Mouse (Mus musculus): ENCODE data around the gene Mapk10. TPM values are rescaled to one million over a fixed set of nuclear protein-coding genes. Genes with fewer than 3 reads are reported as not detected.
"Not testable (repeated sequence)": the region's sequence is repeated elsewhere in the genome, so short reads cannot be mapped to it uniquely, and the experiment has no call there.

Gene Mapk10
- total RNA-seq, 2 experiments from 2014 or later, result 26.8 to 27.5 TPM

DNA sequence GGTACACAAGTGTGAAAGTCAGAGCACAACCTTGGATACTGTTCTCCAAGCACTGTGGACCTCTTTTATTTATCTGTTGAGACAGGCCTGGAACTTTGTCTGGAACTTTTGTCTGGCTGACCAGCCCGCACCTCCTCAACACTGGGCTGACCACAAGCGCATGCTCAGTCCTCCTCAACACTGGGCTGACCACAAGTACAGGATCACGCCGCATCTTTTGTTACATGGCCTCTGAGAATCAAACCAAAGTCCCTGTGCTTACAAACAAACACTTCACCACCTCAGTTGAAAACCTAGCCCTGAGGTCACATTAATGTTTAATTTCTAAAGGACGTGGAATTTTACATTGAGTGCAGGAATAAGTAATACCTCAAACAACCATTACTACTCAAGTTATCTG lies 246.7 kb downstream of the Mapk10 start:
- no peak for DNase-seq

DNA sequence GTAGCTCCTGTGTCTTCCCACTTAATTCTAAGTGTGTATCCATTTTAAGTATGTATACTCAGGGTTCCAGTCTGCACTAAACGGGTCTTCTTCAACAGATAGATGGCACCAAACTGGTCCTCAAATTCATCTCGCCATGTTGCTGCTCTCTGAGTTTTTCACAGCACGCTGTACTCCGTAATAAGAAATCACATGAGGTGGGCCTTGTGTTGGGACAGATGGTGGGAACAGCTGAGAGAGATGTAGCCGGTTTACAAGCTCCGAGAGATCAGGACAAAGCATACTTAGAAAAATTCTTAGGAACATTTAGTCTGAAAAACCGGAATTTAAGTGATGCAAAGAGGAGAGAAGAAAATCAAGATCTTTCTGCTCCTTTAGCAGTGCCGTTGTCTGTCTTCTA lies 257.7 kb downstream of the Mapk10 start:
- no peak for DNase-seq

DNA sequence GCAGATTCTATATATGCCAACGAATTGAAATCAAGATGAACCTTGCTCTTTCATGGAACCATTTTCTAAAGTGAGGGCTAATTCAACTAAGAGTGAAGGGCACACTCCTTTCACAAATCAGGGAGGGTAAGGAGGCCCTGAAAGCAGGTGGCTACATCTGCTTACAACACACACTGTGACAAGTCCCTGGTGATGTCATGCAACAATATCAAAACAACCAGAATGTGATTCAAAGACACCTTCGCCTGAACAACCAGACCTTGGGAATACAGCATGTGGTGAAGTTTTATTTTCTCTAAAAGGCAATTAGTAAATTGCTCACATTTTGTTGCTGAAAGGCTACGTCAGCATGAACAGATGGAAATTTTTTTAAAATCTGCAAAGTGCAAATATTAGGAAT lies 258.2 kb downstream of the Mapk10 start:
- DNase-seq, result no peak

DNA sequence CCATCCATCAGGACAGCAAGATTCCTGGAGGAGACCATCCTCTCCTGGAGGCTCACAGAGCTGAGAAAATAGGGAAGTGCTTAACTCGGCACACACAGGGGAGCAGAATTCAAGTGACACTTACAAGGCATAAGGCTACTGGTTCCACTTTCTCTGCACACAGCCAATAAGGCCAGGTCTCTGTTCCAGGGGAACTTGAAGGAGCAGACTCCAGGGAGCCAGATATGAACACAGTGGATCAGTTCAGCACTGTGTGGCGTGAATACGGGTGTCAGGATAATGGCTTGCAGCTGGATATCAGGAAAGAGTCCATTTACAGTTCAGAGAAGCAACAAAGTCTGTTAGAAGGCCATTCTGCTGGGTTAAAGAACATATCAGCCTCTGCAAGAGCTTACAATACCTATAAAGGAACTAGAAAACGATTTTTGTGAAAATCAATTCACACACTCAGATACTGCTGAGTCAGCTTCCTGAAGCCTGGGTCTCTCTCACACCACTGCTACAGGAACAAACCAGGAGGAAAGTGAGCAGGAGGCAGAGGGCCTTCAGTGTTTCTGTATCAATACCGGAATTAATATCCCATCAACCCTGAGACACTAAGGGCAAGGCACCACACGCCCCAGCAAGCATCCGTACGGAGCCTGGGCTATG lies 263.9 kb downstream of the Mapk10 start:
- peak; percentile 4 to 16 for DNase-seq

DNA sequence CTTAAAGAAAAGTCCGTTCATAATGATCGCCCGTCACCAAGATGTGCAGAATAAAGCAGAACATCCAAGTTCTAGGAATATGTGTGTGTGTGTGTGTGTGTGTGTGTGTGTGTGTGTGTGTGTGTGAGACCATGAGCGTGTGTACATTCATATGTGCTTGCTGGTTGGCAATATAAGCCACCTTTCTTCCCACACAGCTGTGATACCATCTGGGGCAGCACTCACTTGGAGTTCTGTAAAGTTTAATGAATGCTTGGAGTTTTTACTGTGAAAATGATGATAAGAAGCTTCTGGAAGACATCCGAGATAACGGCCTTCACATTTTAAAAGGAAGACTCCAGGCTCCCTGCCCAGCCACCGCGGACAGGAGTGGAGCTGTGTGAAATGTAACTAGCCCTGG lies 264.5 kb downstream of the Mapk10 start:
- DNase-seq, result no peak

DNA sequence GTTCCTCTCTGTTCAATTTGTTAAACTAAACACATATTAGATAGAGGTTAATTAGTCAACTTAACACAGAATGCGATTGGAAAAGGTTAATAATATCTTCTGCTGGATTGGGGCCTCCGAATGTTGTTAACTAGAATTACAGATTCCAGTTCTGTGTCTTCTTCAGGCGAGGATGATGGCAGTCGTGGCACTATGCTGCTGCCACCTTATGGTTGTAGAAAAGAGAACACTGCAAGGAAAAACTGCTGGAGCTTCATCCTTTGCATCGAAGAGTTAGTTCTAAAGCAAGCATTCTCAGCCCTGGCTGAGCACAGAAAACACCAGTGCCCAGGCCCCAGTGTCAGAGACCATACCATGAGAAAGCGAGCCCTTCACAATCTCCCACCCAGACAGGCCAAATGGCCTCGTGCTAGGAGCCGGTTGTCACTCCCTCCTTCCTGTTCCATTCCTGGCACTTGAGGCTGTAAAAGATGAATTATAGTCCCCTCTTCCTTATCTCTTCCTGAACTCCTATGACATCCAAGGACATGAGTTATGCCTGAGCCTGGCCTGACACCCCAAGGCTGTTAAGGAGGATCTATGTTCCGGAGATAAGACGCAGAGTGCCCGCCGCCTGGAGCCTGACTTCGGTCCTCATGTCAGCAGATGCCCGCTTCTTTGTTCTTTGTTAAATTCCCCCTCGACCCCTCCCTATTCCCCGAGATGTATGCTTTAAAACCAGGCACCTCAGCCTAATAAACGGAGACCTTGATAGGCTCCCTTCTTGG lies 267.1 kb downstream of the Mapk10 start:
- DNase-seq, result not testable (repeated sequence)

DNA sequence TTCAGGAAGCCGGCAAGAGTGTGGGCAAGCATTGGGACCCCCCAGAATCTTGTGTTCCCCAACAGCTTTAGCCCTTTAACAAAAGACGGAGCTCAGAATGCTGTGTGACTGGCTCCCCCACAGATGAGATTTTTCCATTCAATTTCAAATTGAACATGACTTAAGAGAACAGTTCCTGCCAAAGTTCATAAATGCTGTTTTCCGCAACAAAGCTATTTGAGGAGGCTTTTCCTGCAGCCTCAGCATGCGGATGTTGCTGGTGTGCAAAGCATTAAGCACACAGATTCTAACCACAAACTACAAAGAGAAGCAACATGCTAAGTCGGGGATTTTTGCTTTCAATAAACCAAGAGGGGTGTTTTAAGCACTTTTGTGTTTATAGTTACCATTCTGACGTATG lies 281.0 kb downstream of the Mapk10 start:
- DNase-seq, result no peak

DNA sequence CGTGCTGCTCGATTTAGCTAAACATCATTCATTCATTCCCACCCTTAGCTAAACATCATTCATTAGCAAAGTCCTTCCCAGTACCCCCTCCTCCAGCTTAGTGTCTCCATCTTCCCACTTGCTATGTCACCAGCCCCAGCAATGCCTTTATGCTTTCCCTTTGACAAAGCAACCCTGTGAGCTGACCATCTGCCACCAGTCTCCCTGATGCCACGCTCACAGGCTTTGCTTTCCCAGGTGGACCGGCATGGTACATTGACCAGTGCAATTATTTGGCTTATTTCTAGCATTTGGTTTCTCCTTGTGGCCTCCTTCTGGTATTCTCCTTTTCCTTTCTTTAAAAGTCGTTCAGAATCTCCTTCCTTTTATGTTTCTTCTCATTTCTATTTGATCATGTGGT lies 284.3 kb downstream of the Mapk10 start:
- no peak for DNase-seq

DNA sequence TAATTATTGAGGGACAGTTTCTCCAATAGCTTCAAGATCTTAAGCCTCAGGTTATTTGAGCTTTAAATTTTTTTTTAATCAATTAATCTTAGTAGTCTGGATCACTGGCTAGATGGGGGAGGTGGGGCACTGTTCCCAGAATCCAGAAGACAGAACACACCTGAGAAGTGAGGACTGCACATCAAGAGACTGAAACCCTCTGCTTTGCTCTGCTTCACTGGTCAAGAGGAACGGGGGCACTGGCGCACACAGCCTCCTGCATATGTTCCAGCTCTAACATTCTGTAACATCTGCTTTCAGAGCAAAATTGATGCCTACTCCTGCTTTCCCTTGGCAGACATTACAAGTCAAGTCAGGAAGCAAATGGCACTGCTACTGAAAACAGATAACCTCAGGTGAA lies 290.9 kb downstream of the Mapk10 start:
- DNase-seq, result no peak

DNA sequence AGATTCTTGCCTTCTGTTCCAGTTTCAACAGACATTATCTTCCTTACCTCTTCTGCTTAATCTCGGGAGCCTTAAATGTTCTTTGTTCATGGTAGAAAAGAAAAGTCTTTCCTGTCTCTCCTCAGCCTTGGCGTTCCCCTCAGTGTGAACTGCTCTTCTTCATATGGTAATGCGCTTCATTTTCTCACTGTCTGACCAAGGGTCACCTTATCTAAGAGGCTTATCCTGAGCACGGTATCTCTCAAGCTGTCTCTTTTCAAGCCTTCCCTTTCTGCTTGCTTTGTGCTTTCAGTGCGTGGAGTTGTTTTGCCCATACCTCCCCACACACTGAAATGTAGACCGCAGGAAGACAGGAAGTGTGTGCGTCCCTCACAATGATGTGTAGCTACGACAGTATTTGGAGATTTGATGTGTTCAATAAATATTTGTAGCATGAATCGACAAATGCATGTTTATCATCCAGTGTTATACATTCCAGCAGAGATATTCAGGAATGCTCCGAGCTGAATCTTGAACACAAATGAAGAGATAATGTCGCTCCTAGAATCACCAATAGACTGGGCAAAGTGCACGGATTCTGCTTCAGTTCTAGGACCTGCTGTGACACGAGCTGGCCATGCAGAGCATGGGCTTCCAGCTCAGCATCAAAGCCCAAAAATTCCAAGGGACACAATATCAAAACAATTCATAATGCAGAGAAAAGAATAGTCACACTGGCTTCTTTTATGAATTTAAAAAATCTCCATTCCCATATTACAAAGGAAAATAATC lies 305.5 kb downstream of the Mapk10 start:
- no peak for DNase-seq

DNA sequence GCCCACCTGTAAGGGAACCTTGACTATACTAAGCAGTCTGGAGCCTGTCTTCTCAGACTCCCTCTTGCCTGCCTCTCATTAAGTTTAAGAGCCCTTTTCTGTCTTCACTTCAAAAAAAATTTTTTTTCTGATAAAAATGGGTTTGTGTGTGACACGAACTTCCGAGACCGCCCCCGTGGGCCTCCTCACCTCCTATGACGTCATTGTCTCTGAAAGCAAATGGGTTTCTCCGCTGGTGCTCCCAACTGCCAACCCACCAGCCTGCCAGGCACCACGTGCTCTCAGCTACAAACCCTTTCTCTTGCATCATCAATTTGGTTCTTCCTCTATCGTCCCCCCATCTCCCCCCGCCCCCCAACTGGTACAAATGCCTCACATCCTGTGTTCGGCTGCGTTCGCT lies 307.1 kb downstream of the Mapk10 start:
- no peak for DNase-seq

DNA sequence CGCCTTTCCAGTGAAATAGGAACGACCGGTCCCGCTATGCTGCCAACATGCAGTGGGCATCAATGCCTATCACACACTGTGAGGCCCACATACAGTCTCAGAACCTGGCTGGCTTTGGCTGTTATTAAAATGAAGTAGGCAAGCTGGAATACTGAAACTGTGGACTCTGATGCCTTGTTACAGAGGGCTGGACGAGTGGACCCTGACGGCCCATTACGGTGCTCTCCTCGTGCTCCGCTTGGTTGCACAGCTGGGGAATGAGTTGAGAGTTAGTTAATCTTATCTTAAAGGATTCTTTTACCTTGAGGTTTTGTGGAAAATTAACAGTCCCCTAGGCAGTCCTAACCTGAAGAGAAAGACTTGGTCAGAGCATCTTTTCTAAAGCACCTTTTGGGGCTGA lies 307.6 kb downstream of the Mapk10 start:
- no peak for DNase-seq

DNA sequence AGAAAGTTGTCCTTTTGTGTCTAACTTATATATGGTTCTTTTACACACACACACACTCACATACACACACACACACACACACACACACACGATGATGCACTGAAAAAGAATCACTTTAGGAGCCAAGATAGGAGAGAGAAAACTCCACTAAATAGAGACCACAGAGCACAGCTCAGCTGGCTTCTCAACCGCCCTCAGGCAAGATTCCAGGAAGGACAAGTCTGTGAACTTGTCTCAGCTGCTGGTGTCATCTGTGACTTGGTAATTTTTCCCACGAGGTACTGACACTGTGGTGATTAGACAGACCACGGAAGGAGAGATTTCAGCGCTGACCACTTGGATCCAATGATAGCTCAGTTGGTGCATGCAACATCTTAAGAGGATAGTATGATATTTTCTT lies 310.0 kb downstream of the Mapk10 start:
- DNase-seq, result no peak

DNA sequence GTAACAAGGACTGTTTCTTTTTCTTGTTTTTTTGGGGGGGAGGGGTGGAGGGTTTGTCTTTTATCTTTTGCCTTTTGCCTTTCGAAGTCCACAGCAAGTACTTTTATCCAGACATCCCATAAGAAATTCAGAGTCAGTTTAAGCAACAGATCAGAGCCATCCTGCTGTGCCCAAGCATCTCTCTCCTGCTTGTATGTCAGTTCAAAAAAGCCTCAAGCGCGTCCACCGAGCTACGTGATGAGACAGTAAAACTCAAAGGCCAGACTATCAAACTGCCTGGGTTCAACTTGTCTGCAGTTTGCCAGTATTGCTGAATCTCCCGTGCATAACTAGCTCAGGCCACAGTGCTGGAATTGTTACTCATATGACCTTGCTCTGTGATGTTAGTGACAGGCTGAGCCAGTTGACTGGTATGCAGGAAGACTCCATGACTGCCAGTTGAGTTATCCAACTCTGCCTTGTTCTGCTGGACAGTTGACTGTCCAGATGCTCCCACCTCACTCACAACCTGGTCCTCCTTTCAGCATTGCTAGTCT lies 311.4 kb downstream of the Mapk10 start:
- no peak for DNase-seq

DNA sequence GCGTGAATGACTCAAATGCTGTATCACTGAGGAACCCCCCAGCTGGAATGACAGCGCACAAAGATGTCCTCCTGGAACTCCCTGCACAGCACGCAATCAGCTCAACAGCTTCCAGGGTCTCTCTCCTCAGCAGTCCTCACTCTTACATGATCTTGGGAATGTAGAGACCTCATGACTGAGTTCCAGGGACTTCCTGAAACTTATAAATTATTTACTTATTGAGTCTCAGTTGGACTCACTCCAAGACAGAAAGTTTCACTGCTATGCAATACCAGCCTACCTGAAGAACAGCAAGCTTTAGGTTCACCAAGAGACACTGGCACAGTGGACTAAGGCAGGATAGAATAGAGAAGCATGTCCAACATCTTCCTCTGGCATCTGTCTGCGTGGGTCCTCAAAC lies 312.8 kb downstream of the Mapk10 start:
- DNase-seq, result no peak

DNA sequence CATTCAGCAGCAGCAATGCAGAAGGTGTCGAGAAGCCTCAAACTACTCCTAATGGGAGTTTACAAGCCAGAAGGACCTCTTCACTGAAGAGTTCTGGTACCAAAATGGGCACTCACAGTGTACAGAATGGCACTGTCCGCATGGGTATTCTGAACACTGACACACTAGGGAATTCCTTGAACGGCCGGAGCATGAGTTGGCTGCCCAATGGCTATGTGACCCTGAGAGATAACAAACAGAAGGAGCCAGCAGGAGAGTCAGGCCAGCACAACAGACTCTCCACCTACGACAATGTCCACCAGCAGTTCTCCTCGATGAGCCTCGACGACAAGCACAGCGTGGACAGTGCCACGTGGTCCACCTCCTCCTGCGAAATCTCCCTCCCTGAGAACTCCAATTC lies 318.9 kb downstream of the Mapk10 start:
- no peak for DNase-seq

DNA sequence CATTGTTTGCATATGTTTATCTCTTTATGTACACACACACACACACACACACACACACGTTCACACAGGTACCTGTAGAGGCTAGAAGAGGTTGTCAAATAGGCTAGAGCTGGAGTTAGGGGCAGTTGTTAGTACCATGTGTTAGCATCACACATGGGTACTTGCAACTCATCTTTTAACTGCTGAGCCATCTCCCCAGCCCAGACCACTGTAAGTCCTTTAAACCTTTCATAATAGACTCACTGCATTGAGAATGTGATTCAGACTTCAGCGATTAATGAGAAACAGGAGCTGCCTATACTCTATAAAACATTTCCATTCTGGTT lies 322.0 kb downstream of the Mapk10 start:
- DNase-seq, result no peak

DNA sequence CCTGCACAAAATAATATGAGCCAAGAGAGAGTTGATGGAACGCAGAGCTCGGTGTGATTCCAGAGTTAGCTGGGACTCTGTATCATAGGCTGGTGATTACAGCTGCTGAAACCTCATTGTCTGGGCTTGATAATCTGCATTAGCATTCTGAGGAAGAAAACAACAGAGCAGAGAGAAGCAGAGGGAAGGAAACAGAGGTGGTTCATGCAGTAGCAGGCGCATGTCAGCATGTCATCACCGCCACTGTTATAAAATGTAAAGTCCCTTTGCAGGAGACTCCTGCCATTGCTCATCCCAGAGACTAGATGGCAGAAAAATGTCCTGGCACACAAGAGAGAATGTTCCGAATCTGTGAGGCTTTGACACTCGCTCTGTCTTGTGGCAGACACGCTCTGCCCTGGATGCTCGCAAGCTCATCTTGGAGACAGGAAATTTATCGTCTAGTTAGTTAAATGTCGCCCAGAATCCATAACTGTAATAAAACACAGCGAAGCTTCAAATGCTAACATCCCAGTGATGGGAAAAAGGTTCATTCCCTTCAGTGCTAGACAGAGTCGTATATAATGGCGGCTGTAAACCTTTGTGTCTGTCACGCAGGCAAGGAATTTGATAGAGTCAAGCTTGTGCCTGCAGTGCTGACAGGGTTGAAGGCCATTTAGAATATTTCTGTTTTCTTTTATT lies 322.5 kb downstream of the Mapk10 start:
- DNase-seq, result no peak

DNA sequence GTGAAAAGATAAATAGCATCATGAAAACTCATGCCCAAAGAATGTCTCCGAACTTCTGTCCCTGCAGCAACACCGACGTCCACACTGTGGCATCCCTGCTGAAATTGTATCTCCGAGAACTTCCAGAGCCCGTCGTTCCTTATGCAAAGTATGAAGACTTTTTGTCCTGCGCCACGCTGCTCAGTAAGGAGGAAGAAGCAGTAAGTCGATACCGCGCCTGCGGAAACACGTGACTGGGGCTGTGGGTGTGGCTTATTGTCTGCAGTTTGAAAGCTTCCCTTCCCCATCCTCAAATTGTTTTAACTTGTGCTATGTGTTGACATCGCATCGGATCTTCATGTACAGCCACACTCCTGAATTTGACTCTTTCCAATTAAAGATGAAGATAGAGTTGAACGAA lies 335.5 kb downstream of the Mapk10 start:
- peak in 1 of 2 experiments; percentile 6 for DNase-seq

DNA sequence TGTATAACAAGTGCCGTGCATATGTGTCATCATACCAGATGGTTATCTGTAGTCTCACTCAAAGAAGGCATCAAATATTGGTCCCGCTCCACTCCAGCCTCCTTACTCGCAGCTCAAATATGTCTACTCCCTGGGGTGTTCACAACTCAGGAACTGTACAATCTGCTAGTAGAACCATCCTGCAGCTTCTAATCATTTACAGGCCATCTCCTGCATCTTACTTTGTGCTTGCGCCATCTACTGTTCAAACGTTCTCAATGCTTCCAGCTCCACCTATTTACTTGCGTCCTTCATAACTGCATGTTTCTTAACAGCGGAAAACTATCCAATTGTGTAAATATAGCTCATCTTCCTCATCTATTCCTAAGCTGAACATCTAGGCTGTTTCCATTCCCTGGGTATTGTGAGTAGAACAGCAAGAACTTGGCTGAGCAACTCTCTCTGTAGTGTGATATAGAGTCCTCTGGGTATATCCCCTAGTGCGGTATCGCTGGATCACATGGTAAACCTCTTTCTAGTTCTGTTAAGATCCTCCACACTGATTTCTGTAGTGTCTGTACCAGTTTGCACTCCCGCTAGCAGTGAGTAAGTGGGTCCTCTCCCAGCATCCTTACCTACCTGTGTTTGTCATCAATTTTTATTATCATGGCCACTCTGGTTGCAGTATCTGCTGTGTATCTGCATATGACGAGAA lies 336.4 kb downstream of the Mapk10 start:
- DNase-seq, result peak; percentile 59 to 75

DNA sequence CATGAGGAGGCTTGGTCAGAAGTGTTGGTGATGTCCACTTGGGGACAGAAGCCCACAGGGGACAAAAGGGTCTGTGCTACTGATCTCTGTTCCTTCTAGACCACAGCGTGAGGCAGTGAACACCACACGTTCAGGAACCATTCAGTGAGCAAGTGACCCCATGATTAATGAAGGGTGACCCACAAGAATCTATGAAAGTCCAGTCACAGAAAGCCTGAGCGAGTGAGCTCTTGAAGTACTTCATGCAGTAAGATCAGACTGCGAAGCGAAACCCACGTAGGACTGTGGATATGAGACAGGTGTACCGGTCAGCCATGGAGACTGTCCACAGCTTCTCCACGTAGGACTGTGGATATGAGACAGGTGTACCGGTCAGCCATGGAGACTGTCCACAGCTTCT lies 338.1 kb downstream of the Mapk10 start:
- DNase-seq, result not testable (repeated sequence)

DNA sequence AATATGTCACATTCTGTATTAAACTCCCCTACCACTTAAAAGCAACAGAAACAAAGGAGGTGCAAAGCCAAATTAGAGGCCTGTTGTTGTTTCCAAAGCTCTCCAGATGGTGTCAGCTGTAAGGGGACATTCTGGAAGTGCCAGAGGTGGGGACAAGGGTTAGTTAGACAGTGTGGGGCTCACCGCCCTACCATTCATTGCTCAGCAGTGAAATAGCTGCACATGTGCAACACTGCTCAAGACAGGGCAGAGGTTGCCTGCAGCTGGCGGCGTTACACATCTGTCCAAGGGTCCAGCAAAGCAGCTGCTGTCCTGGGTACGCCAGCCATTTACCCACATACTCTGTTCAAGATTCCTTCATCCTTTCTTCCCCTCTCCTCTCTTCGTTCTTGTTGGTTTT lies 342.9 kb downstream of the Mapk10 start:
- peak in 1 of 2 experiments; percentile 22 for DNase-seq
